In the genomic region with DNA sequence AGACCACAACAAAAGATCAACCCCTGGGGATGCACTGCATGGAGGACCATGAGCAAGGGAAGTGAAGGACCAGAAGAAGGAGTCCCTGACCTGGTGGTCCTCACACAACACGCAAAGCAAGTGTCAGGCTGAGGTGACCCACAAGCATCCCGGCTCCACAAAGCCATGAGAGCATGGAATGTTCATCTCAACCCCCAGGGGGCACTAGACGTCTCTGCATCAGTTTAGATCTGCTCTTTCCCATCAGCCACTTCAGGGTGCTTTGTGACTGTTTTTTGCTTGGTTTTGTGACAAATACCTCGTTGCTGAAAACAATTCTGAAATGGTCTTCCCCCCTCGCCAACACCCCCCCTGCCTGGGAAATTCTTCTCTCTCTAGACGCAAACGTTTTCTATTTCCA, we compare ENCODE assay signal across 8 mouse cellular contexts. TPM values are rescaled to one million over a fixed set of nuclear protein-coding genes. Genes with fewer than 3 reads are reported as not detected.
A peak's percentile ranks its signal among the peaks of the same experiment; 100 is the strongest.
DNase-seq lines count a peak whose midpoint lies in the region; ATAC-seq lines count a peak whose summit lies in the region.

No protein-coding gene starts in this region.

- H3K4me2 ChIP-seq in limb, embryonic 11.5 days (ENCODE audit: low read depth, severe bottlenecking), result no peak overlapping the region

- ATAC-seq in limb, embryonic 11.5 days (ENCODE audit: insufficient number of reproducible peaks, low FRiP score, low TSS enrichment, low read depth), result no peak

- no peak overlapping the region for H3K27ac ChIP-seq in limb, embryonic 11.5 days (replicated peaks; ENCODE audit: low read depth, low read length)

- peak; percentile 73 for DNase-seq in urinary bladder, postnatal 14 days (ENCODE audit: low spot score)
- no peak for DNase-seq in urinary bladder, adult 2 months (ENCODE audit: low spot score)
- peak; percentile 88 for DNase-seq in embryo, embryonic 10.5 days (ENCODE audit: low spot score)
- DNase-seq in gastrocnemius, postnatal 25 days, result peak; percentile 24
- peak; percentile 67 for DNase-seq in kidney, adult 18-20 months
- peak; percentile 78 for DNase-seq in limb, embryonic 11.5 days (ENCODE audit: low spot score)
- DNase-seq in natural killer cell, adult 2 months (ENCODE audit: low spot score in 2 of 2), result peak; percentile 15 to 45
- peak; percentile 79 for DNase-seq in testis, postnatal 10 days (ENCODE audit: low spot score)

- no peaks in the 10 kb centered on the region for H3K36me3 ChIP-seq in limb, embryonic 11.5 days (ENCODE audit: control insufficient read depth, insufficient read depth, low read length)

- H3K9ac ChIP-seq in limb, embryonic 11.5 days (ENCODE audit: low read length), result no peak overlapping the region

- 17% methylated on average over 7 of the region's 7 CpGs for WGBS in limb, embryonic 11.5 days

- H3K27me3 ChIP-seq in limb, embryonic 11.5 days (ENCODE audit: control insufficient read depth, insufficient read depth, low read length), result no peaks in the 10 kb centered on the region

- H3K9me3 ChIP-seq in limb, embryonic 11.5 days (ENCODE audit: control insufficient read depth, low read length), result no peaks in the 10 kb centered on the region

- no peaks in the 10 kb centered on the region; the same call in 1 of the 2 replicates for H3K4me1 ChIP-seq in limb, embryonic 11.5 days (ENCODE audit: control insufficient read depth, insufficient read depth, low read length)

- no peak overlapping the region for H3K4me3 ChIP-seq in limb, embryonic 11.5 days (ENCODE audit: low read depth, low read length)

RNA-seq across cellular contexts. Expression of a gene that starts 8.0 kb away (rescaled TPM):
- 33.1 and 35.0 TPM in 2 replicates for polyA plus RNA-seq in urinary bladder, adult 2 months (2012; rRNA removed)
- 1 to 10 TPM; 2.4 to 2.8 TPM for total RNA-seq in gastrocnemius, postnatal 25 days (2021)
- polyA plus RNA-seq in limb, embryonic 11.5 days (2014; fragmentation: Nextera tagmentation; extraction: Ambion mirVana), result 30.0 and 31.2 TPM in 2 replicates
